Mouse (Mus musculus) E14TG2a.4 (cell line): ENCODE measurements at regions not wholly inside any gene's neighbourhood (a gene's known extent, or its start where the extent isn't known, plus 50 kb on each side); places are given as distances from the start of the nearest gene placed in this dataset.

Experiments
- H3K27me3 ChIP-seq: 2 replicates; pipeline ENCODE4 v1.6.1; 2014; ENCODE audit warnings: low read length, control low read depth; ENCODE audit not compliant: insufficient read depth
- H3K36me3 ChIP-seq: 2 replicates; pipeline ENCODE4 v1.6.1; 2014; ENCODE audit warnings: low read length, control low read depth; ENCODE audit not compliant: insufficient read depth
- H3K4me1 ChIP-seq: replicated peaks from 2 replicates; pipeline ENCODE4 v1.6.1; 2014; ENCODE audit warnings: low read depth, low read length, control low read depth
- H3K4me3 ChIP-seq: replicated peaks from 2 replicates; pipeline ENCODE4 v1.5.1; 2014; ENCODE audit warnings: mild to moderate bottlenecking, low read length
- H3K9me3 ChIP-seq: 2 replicates; pipeline ENCODE4 v1.6.1; 2014; ENCODE audit warnings: low read length, control low read depth
- CTCF ChIP-seq: conservative IDR thresholded peaks from 2 replicates; pipeline ENCODE4 v1.5.1; 2014; ENCODE audit warnings: low read length
- NANOG ChIP-seq: IDR thresholded peaks from 2 replicates; pipeline ENCODE4 v1.6.1; 2014; ENCODE audit warnings: borderline replicate concordance, low read length, mixed read lengths
- POU5F1 ChIP-seq: IDR thresholded peaks from 2 replicates; pipeline ENCODE4 v1.6.1; 2014; ENCODE audit warnings: low read length, borderline replicate concordance

GRCm38 (mm10) chr8:67018242-67018641, 158.2 kb downstream of the Naf1 start:
- H3K4me3 ChIP-seq: no peak overlapping the region
- no peaks in the 10 kb centered on the region for H3K9me3 ChIP-seq
- TF ChIP-seq POU5F1 (no peak), NANOG (no peak), CTCF (no peak)

GRCm38 (mm10) chr8:67032856-67033255, 172.8 kb downstream of the Naf1 start:
- peaks cover 12% of the 10 kb centered on the region for H3K9me3 ChIP-seq
- H3K4me3 ChIP-seq: no peak overlapping the region
- TF ChIP-seq CTCF (no peak), POU5F1 (no peak)
- no peaks in the 10 kb centered on the region for H3K27me3 ChIP-seq
- peaks cover 4% of the 10 kb centered on the region; the same call in 1 of the 2 replicates for H3K4me1 ChIP-seq
- H3K36me3 ChIP-seq: no peaks in the 10 kb centered on the region

More at GRCm38 (mm10) chr8:67018242-67018641, 158.2 kb downstream of the Naf1 start:
- no peaks in the 10 kb centered on the region for H3K27me3 ChIP-seq
- H3K4me1 ChIP-seq: no peaks in the 10 kb centered on the region
- H3K36me3 ChIP-seq: no peaks in the 10 kb centered on the region

- TF ChIP-seq POU5F1: no peak
- no peak for TF ChIP-seq CTCF
- no peak for TF ChIP-seq NANOG
- Histone ChIP-seq H3K4me3 (no peak overlapping the region), H3K9me3 (peaks cover 5% of the 10 kb centered on the region; the same call in 1 of the 2 replicates), H3K4me1 (no peaks in the 10 kb centered on the region), H3K36me3 (no peaks in the 10 kb centered on the region), H3K27me3 (no peaks in the 10 kb centered on the region)
These were observed 201.5 kb downstream of the Naf1 start for GRCm38 (mm10) chr8:67061506-67061905.

- H3K9me3 ChIP-seq: peaks cover 22% of the 10 kb centered on the region
- TF ChIP-seq CTCF (no peak), NANOG (no peak), POU5F1 (no peak)
These were observed 208.2 kb downstream of the Naf1 start for GRCm38 (mm10) chr8:67068036-67068721.

GRCm38 (mm10) chr8:67086215-67087010, 226.4 kb downstream of the Naf1 start:
- TF ChIP-seq POU5F1 (peak; percentile 40; the same call in 1 of the 2 replicates), NANOG (peak; percentile 90), CTCF (no peak)
- Histone ChIP-seq H3K27me3 (no peaks in the 10 kb centered on the region), H3K9me3 (no peaks in the 10 kb centered on the region), H3K36me3 (no peaks in the 10 kb centered on the region), H3K4me1 (peaks cover 16% of the 10 kb centered on the region), H3K4me3 (no peak overlapping the region)

More at GRCm38 (mm10) chr8:67068036-67068721, 208.2 kb downstream of the Naf1 start:
- Histone ChIP-seq H3K27me3 (no peaks in the 10 kb centered on the region), H3K36me3 (no peaks in the 10 kb centered on the region), H3K4me3 (no peak overlapping the region), H3K4me1 (no peaks in the 10 kb centered on the region)
